ENCODE assay signal across 18 mouse cellular contexts in genomic region chr2:32412742-32413531, GRCm38 (mm10). TPM values are rescaled to one million over a fixed set of nuclear protein-coding genes. Genes with fewer than 3 reads are reported as not detected.
DNase-seq lines count a peak whose midpoint lies in the region; ATAC-seq and TF ChIP-seq lines count a peak whose summit lies in the region.
"Had no signal": no experiment of that assay in that cellular context is flagged by ENCODE, and none has a peak within 500 bp of the region (broad histone marks: within the 10 kb centered on the region; RNA-seq: fewer than 3 reads in every experiment).

No protein-coding gene starts in this region.

- no peak for TF ChIP-seq RAD21 in MEL (IDR thresholded peaks at IDR 0.05; ENCODE audit: low read depth, low read length)

- no peak for ATAC-seq in liver, embryonic 11.5 days (replicated peaks; ENCODE audit: low FRiP score)
- ATAC-seq in megakaryocyte-erythroid progenitor cell, adult 5-6 weeks (replicated peaks; ENCODE audit: low FRiP score, low TSS enrichment, poor library complexity, severe bottlenecking): peak; percentile 52; the same call in 1 of the 2 replicates
- ATAC-seq: forebrain, embryonic 15.5 days had no signal

- no peaks in the 10 kb centered on the region for H3K27me3 ChIP-seq in liver, adult 2 months (ENCODE audit: control insufficient read depth, insufficient read depth, low read length)
- H3K27me3 ChIP-seq in liver, embryonic 11.5 days (replicated peaks; ENCODE audit: control insufficient read depth, insufficient read depth, low read length): no peaks in the 10 kb centered on the region
- no peaks in the 10 kb centered on the region for H3K27me3 ChIP-seq in MEL (ENCODE audit: control insufficient read depth in 1 of 2, insufficient read depth in 2 of 2, low read length in 2 of 2)
- H3K27me3 ChIP-seq: CH12.LX; embryonic facial prominence, embryonic 12.5 days; forebrain, embryonic 15.5 days; heart, embryonic 12.5 days had no signal

- DNase-seq in gastrocnemius, adult 2 months: peak; percentile 52
- no peak for DNase-seq in gastrocnemius, adult 8-10 months (ENCODE audit: low spot score in 2 of 2)
- DNase-seq in liver, adult 2 months (ENCODE audit: extremely low read depth, low read depth, low spot score): peak; percentile 94
- no peak for DNase-seq in liver, embryonic 11.5 days (ENCODE audit: low spot score)
- DNase-seq in MEL (ENCODE audit: low read depth, low spot score): no peak
- no peak for DNase-seq in spleen, adult 18-20 months
- DNase-seq: adrenal gland, adult 2 months; adrenal gland, postnatal 36 days; cerebellum, adult 11-12 months; cerebellum, adult 9-10 months; cerebellum, postnatal 25 days had no signal

- no peaks in the 10 kb centered on the region for H3K9me3 ChIP-seq in liver, embryonic 11.5 days (ENCODE audit: control insufficient read depth, low read length)
- no peaks in the 10 kb centered on the region for H3K9me3 ChIP-seq in MEL (replicated peaks; ENCODE audit: insufficient read depth, low read length)
- H3K9me3 ChIP-seq: embryonic facial prominence, embryonic 12.5 days; forebrain, embryonic 15.5 days; heart, embryonic 12.5 days; hindbrain, embryonic 10.5 days had no signal

- H3K36me3 ChIP-seq in liver, adult 2 months (ENCODE audit: control insufficient read depth, insufficient read depth, low read length): peaks cover 30% of the 10 kb centered on the region
- H3K36me3 ChIP-seq in liver, embryonic 11.5 days (ENCODE audit: control insufficient read depth, insufficient read depth, low read length): peaks cover 24% of the 10 kb centered on the region
- no peaks in the 10 kb centered on the region; a peak in 1 of 4 replicates for H3K36me3 ChIP-seq in MEL (ENCODE audit: control insufficient read depth in 1 of 2, insufficient read depth in 2 of 2, low read length in 2 of 2)

- intact Hi-C loops in gastrocnemius, adult 2 months (cut with DNase I): no loop called here

- TF ChIP-seq EP300 in MEL (IDR thresholded peaks at IDR 0.05; ENCODE audit: low read depth in 1 of 2, low read length in 2 of 2): no peak

- peak overlapping the region; percentile 66 for H3K27ac ChIP-seq in gastrocnemius, adult 2 months
- peak overlapping the region; percentile 50 for H3K27ac ChIP-seq in liver, adult 2 months (replicated peaks; ENCODE audit: insufficient read depth, low read depth, low read length)
- H3K27ac ChIP-seq in liver, embryonic 11.5 days (ENCODE audit: low read depth, low read length): no peak overlapping the region; the same call in none of the 2 replicates
- no peak overlapping the region for H3K27ac ChIP-seq in MEL (ENCODE audit: control insufficient read depth, low read depth, low read length)
- H3K27ac ChIP-seq: embryonic facial prominence, embryonic 12.5 days; forebrain, embryonic 15.5 days; hindbrain, embryonic 10.5 days; hindbrain, embryonic 14.5 days had no signal

- no peak overlapping the region for H3K4me3 ChIP-seq in gastrocnemius, adult 2 months
- H3K4me3 ChIP-seq in liver, adult 2 months (ENCODE audit: insufficient read depth, low read depth, low read length): no peak overlapping the region
- H3K4me3 ChIP-seq in liver, embryonic 11.5 days (ENCODE audit: low read depth, low read length): no peak overlapping the region
- no peak overlapping the region for H3K4me3 ChIP-seq in MEL (ENCODE audit: control insufficient read depth in 1 of 2, insufficient read depth in 1 of 2, low read depth in 2 of 2, low read length in 2 of 2)
- H3K4me3 ChIP-seq: embryonic facial prominence, embryonic 12.5 days; forebrain, embryonic 15.5 days; heart, embryonic 12.5 days; hindbrain, embryonic 10.5 days had no signal

- no peak for TF ChIP-seq CTCF in gastrocnemius, adult 2 months (IDR thresholded peaks at IDR 0.05)
- TF ChIP-seq CTCF in liver, adult 2 months (IDR thresholded peaks at IDR 0.05; ENCODE audit: low read depth, low read length): no peak
- TF ChIP-seq CTCF in MEL (IDR thresholded peaks at IDR 0.05 in 2 of 3, conservative IDR thresholded peaks at IDR 0.05 in 1 of 3; ENCODE audit: control insufficient read depth in 1 of 3, insufficient read depth in 1 of 3, low read depth in 2 of 3, low read length in 3 of 3, poor library complexity in 1 of 3, severe bottlenecking in 1 of 3): no peak

- H3K4me2 ChIP-seq in liver, embryonic 11.5 days: no peak overlapping the region
- H3K4me2 ChIP-seq: embryonic facial prominence, embryonic 12.5 days; forebrain, embryonic 15.5 days; heart, embryonic 12.5 days; hindbrain, embryonic 14.5 days had no signal

- peaks cover 31% of the 10 kb centered on the region for H3K4me1 ChIP-seq in liver, adult 2 months (ENCODE audit: control insufficient read depth, insufficient read depth, low read length)
- H3K4me1 ChIP-seq in liver, embryonic 11.5 days (replicated peaks; ENCODE audit: control insufficient read depth, insufficient read depth, low read length): no peaks in the 10 kb centered on the region; the same call in 1 of the 2 replicates
- H3K4me1 ChIP-seq in MEL (ENCODE audit: control insufficient read depth in 1 of 2, insufficient read depth in 2 of 2, low read length in 2 of 2): no peaks in the 10 kb centered on the region
- H3K4me1 ChIP-seq: forebrain, embryonic 15.5 days; heart, embryonic 12.5 days had no signal

- H3K79me2 ChIP-seq in liver, adult 2 months (ENCODE audit: control insufficient read depth, insufficient read depth, low read length): no peaks in the 10 kb centered on the region
- no peaks in the 10 kb centered on the region for H3K79me2 ChIP-seq in MEL (ENCODE audit: control insufficient read depth, insufficient read depth, low read length, poor library complexity)

- WGBS in liver, adult 2 months: 28% methylated on average over 6 of the region's 6 CpGs
- 77% methylated on average over 6 of the region's 6 CpGs for WGBS in liver, embryonic 11.5 days

- H3K9ac ChIP-seq in liver, adult 2 months (ENCODE audit: low read depth, low read length): no peak overlapping the region
- no peak overlapping the region for H3K9ac ChIP-seq in liver, embryonic 11.5 days (ENCODE audit: low read depth, low read length)
- H3K9ac ChIP-seq in MEL (ENCODE audit: control insufficient read depth, low read depth, low read length, poor library complexity, severe bottlenecking): no peak overlapping the region
- H3K9ac ChIP-seq: embryonic facial prominence, embryonic 12.5 days; forebrain, embryonic 15.5 days; heart, embryonic 12.5 days; hindbrain, embryonic 14.5 days had no signal

- TF ChIP-seq POLR2A in liver, adult 2 months (IDR thresholded peaks at IDR 0.05; ENCODE audit: extremely low read depth, insufficient read depth, low read length): no peak
- TF ChIP-seq POLR2A in MEL (IDR thresholded peaks at IDR 0.05; ENCODE audit: control insufficient read depth in 1 of 2, insufficient read depth in 1 of 2, low read depth in 1 of 2, low read length in 2 of 2, poor library complexity in 1 of 2): peak in 1 of 2 experiments; percentile 34; a peak in 1 of 4 replicates

RNA-seq across cellular contexts. Expression of gene Ptges2, which starts 17.2 kb away (rescaled TPM):
- 10 to 100 TPM; 34.7 to 51.1 TPM for total RNA-seq in gastrocnemius, adult 2 months (2021)
- 10 to 100 TPM; 33.8 to 40.1 (median 36.1) TPM for total RNA-seq in gastrocnemius, adult 8-10 months (2022)
- 22.6 and 30.7 TPM in 2 replicates for total RNA-seq in liver, adult 2 months (2014; rRNA removed)
- 24.4 and 25.5 TPM in 2 replicates for polyA plus RNA-seq in liver, adult 2 months (2012; rRNA removed)
- polyA plus RNA-seq in liver, embryonic 11.5 days (2014; fragmentation: Nextera tagmentation; extraction: Ambion mirVana): 23.0 and 23.6 TPM in 2 replicates
- total RNA-seq in MEL (2012; rRNA removed): 30.4 and 33.3 TPM in 2 replicates
- polyA plus RNA-seq in MEL (2012; ENCODE audit: insufficient read depth in 1 of 2, insufficient read length in 2 of 2, low read depth in 1 of 2, low replicate concordance in 2 of 2, missing spikeins in 1 of 2): 100 to 1,000 TPM in 1 of 2 experiments, 10 to 100 TPM in 1; 47.0 to 396 TPM
- 10.3 and 11.2 TPM in 2 replicates for total RNA-seq in megakaryocyte-erythroid progenitor cell, adult 5-6 weeks (2014; fragmentation: Nextera tagmentation)
- 14.4 and 18.4 TPM in 2 replicates for total RNA-seq in megakaryocyte-erythroid progenitor cell, adult 5-6 weeks (2017)

RNA-seq across cellular contexts. Expression of gene Lcn2, which starts 24.9 kb away (rescaled TPM):
- 1 to 10 TPM; 2.6 to 3.4 TPM for total RNA-seq in gastrocnemius, adult 2 months (2021)
- 1 to 10 TPM in 1 of 4 experiments, under 1 TPM in 1, not detected in 2; 0.65 to 1.9 TPM for total RNA-seq in gastrocnemius, adult 8-10 months (2022)
- 2.1 and 10.0 TPM in 2 replicates for total RNA-seq in liver, adult 2 months (2014; rRNA removed)
- polyA plus RNA-seq in liver, adult 2 months (2012; rRNA removed): 29.3 and 45.5 TPM in 2 replicates
- polyA plus RNA-seq in liver, embryonic 11.5 days (2014; fragmentation: Nextera tagmentation; extraction: Ambion mirVana): 8.0 and 9.9 TPM in 2 replicates
- not detected in 2 replicates for total RNA-seq in MEL (2012; rRNA removed)
- not detected for polyA plus RNA-seq in MEL (2012; ENCODE audit: insufficient read depth in 1 of 2, insufficient read length in 2 of 2, low read depth in 1 of 2, low replicate concordance in 2 of 2, missing spikeins in 1 of 2)
- total RNA-seq in megakaryocyte-erythroid progenitor cell, adult 5-6 weeks (2014; fragmentation: Nextera tagmentation): 98.8 TPM in 1 of 2 replicates, not detected in the other
- total RNA-seq in megakaryocyte-erythroid progenitor cell, adult 5-6 weeks (2017): 4.9 and 19.5 TPM in 2 replicates
- total RNA-seq: CH12.LX had no signal
- polyA plus RNA-seq: hindbrain, embryonic 10.5 days had no signal

RNA-seq across cellular contexts. Expression of gene 1110008P14Rik, which starts 31.2 kb away (rescaled TPM):
- 10 to 100 TPM; 34.3 to 43.2 TPM for total RNA-seq in gastrocnemius, adult 2 months (2021)
- total RNA-seq in gastrocnemius, adult 8-10 months (2022): 10 to 100 TPM; 40.1 to 46.1 (median 42.3) TPM
- 25.8 and 32.5 TPM in 2 replicates for total RNA-seq in liver, adult 2 months (2014; rRNA removed)
- polyA plus RNA-seq in liver, adult 2 months (2012; rRNA removed): 103 and 144 TPM in 2 replicates
- polyA plus RNA-seq in liver, embryonic 11.5 days (2014; fragmentation: Nextera tagmentation; extraction: Ambion mirVana): 36.2 and 39.7 TPM in 2 replicates
- 52.3 and 63.5 TPM in 2 replicates for total RNA-seq in MEL (2012; rRNA removed)
- 10 to 100 TPM in 1 of 2 experiments, not detected in 1; 62.9 TPM for polyA plus RNA-seq in MEL (2012; ENCODE audit: insufficient read depth in 1 of 2, insufficient read length in 2 of 2, low read depth in 1 of 2, low replicate concordance in 2 of 2, missing spikeins in 1 of 2)
- 24.6 and 41.0 TPM in 2 replicates for total RNA-seq in megakaryocyte-erythroid progenitor cell, adult 5-6 weeks (2014; fragmentation: Nextera tagmentation)
- total RNA-seq in megakaryocyte-erythroid progenitor cell, adult 5-6 weeks (2017): 15.8 and 18.7 TPM in 2 replicates

RNA-seq across cellular contexts. Expression of gene Naif1, which starts 37.3 kb away (rescaled TPM):
- total RNA-seq in gastrocnemius, adult 2 months (2021): 1 to 10 TPM; 2.2 to 2.3 TPM
- 1 to 10 TPM; 2.1 to 2.7 (median 2.3) TPM for total RNA-seq in gastrocnemius, adult 8-10 months (2022)
- total RNA-seq in liver, adult 2 months (2014; rRNA removed): 0.67 and 0.83 TPM in 2 replicates
- polyA plus RNA-seq in liver, adult 2 months (2012; rRNA removed): 2.9 and 3.0 TPM in 2 replicates
- polyA plus RNA-seq in liver, embryonic 11.5 days (2014; fragmentation: Nextera tagmentation; extraction: Ambion mirVana): 4.5 and 5.4 TPM in 2 replicates
- total RNA-seq in MEL (2012; rRNA removed): 4.4 and 4.9 TPM in 2 replicates
- 1 to 10 TPM in 1 of 2 experiments, not detected in 1; 8.5 TPM for polyA plus RNA-seq in MEL (2012; ENCODE audit: insufficient read depth in 1 of 2, insufficient read length in 2 of 2, low read depth in 1 of 2, low replicate concordance in 2 of 2, missing spikeins in 1 of 2)
- 3.6 and 4.1 TPM in 2 replicates for total RNA-seq in megakaryocyte-erythroid progenitor cell, adult 5-6 weeks (2014; fragmentation: Nextera tagmentation)
- 2.7 and 3.0 TPM in 2 replicates for total RNA-seq in megakaryocyte-erythroid progenitor cell, adult 5-6 weeks (2017)

RNA-seq across cellular contexts. Expression of gene Slc25a25, which starts 38.3 kb away (rescaled TPM):
- total RNA-seq in gastrocnemius, adult 2 months (2021): 100 to 1,000 TPM in 1 of 2 experiments, 10 to 100 TPM in 1; 45.3 to 211 TPM
- 100 to 1,000 TPM in 1 of 4 experiments, 10 to 100 TPM in 3; 48.5 to 113 (median 60.4) TPM for total RNA-seq in gastrocnemius, adult 8-10 months (2022)
- total RNA-seq in liver, adult 2 months (2014; rRNA removed): 40.0 and 41.9 TPM in 2 replicates
- 57.9 and 124 TPM in 2 replicates for polyA plus RNA-seq in liver, adult 2 months (2012; rRNA removed)
- polyA plus RNA-seq in liver, embryonic 11.5 days (2014; fragmentation: Nextera tagmentation; extraction: Ambion mirVana): 10.4 and 12.7 TPM in 2 replicates
- total RNA-seq in MEL (2012; rRNA removed): 28.1 and 32.5 TPM in 2 replicates
- polyA plus RNA-seq in MEL (2012; ENCODE audit: insufficient read depth in 1 of 2, insufficient read length in 2 of 2, low read depth in 1 of 2, low replicate concordance in 2 of 2, missing spikeins in 1 of 2): 10 to 100 TPM in 1 of 2 experiments, not detected in 1; 22.3 TPM
- total RNA-seq in megakaryocyte-erythroid progenitor cell, adult 5-6 weeks (2014; fragmentation: Nextera tagmentation): 9.5 and 12.2 TPM in 2 replicates
- total RNA-seq in megakaryocyte-erythroid progenitor cell, adult 5-6 weeks (2017): 4.0 and 34.6 TPM in 2 replicates

Comparison
In these comparisons a context has a peak if more than half of its experiments do, and no peak if none do; other contexts are left out.
1. DNase-seq: peak in gastrocnemius, adult 2 months (single experiment) and liver, adult 2 months (single experiment); none in gastrocnemius, adult 8-10 months (0 of 2), liver, embryonic 11.5 days (single experiment), MEL (single experiment) and spleen, adult 18-20 months (0 of 2).
2. H3K27ac ChIP-seq: peak in gastrocnemius, adult 2 months (single experiment) and liver, adult 2 months (single experiment); none in liver, embryonic 11.5 days (single experiment) and MEL (single experiment).